Mouse (Mus musculus) spleen, adult 12 weeks (tissue): ENCODE measurements around the gene Prss42.

Experiments used
- DNase-seq: peaks from one replicate; pipeline ENCODE4 v3.0.0; 2022; ENCODE audit warnings: low spot score

Gene Prss42

GRCm38 (mm10) chr9:110797866-110798265 is at the start of gene Prss42:
Gene Prss42 (plus strand): TSS chr9:110798166.
- DNase-seq: no peak

DNA sequence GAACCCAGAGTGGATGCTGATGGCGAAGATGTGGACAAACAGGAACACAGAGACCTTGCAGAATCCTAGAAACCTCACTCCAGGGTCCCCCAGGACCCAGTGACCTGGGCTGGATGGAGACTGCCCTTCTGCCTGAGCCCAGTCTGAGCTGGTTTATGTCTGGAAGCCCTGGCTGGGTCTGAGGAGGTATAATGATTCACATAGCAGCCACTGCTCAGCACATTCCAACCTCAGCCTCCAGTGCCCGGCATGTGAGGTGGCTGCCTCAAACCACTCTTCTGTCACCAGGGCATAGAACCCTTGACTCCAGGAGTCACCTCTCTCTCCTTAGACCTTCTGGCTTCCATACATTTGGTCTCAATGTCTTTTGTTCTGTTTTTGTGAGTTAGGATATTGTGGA is 49.5 kb upstream of the Prss42 start:
- DNase-seq: no peak

DNA sequence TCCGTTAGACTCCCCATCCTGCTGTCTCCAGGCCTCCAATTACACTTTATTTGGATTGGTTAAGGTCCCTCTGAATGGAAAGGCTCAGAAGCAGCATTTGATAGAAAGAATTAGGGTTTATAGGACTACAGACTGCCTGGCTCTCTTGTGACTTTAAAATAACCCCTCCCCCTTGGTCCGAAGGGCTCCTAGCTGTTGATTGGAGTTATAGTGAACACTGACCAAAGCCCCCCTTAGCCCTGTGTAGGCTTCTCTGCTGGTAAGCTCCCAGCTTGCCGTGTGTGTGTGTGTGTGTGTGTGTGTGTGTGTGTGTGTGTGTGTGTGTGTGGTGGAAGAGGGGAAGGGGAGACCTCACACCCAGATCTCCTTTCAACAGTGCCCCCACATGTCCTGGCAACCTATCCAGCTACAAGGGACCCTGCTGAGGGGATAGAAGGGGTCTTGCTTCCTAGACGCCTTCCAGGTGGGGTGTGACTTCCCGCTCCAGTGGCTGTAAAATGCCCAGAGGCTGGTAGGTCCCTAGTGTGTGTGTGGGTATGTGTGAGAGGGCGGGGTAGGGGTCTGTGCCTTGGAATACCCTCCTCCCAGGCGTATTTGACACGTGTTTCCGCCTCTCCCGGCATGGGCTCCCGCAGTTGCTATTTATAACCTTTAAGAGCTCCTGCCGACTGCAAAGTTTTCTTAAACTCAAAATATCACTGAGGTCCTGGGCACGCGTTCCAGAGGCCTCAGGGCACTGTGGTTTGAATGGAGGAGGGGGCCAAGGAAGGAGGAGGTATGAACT is 47.4 kb upstream of the Prss42 start:
- no peak for DNase-seq

DNA sequence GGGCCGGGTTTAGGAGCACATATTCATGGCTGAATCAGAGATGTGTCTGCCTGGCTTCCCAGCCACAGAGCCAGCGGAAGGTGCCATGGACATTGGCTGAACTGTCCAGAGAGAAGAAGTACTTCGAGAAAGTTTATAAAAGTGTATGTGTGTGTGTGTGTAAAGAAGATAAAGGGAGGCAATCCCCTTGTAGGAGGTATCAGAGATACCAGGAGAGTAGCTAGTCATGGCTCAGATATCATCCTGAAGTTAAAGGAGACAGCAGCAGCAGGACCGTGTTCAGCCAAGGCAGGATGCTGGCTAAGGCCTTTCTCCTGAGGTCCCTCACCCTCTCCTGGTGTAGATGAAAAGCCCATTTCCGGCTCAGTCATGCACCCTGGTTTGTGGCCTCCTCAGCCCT is 46.6 kb upstream of the Prss42 start:
- DNase-seq: no peak

DNA sequence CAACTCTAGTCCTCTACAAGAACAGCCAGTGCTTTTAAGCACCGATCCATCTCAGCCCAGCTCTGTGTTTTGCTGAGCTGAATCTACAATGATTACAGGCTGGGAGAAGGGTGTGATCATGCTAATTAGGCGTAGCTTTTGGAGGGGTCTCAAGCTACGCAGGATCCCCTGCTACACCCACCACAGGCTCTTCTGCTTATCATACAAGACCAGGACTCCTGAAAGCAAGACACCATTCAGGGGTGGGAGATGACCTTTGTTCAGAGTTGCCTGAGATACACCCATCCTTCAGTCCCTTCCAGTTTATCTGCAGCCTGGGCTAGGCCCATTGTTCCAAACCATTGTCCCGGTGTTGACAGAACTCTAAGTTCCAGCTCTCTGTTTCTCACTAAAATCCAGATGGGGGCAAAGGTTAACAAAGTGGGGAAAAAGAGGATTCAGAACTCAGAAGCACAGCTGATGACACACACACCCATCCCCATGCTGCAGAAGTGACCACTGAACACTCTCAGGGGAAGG is 45.0 kb upstream of the Prss42 start:
- DNase-seq: no peak

- DNase-seq: no peak
Observed at GRCm38 (mm10) chr9:110753773-110754172, 44.2 kb upstream of the Prss42 start.

GRCm38 (mm10) chr9:110757816-110758215 is 40.1 kb upstream of the Prss42 start:
- DNase-seq: no peak

GRCm38 (mm10) chr9:110758605-110759004 is 39.4 kb upstream of the Prss42 start:
- DNase-seq: no peak

DNA sequence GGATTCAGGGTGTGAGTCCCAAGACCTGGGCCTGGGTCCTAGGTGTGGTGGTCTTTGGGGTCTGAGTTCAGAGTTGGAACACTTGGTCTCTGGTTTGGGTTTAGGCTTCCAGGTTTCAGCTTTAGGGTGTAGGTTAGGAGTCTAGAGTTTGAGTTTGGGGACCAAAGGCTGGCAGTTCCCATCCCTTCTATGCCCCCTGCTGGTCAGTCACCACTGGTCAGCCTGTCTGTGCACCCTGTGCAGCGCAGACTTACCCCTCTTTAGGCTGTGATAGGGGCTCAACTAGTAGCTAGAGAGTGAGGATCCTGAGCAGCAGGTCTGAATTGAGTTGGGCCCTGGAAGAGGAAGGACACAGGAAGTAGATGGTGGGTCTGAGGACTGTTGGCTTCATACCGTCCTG is 38.7 kb upstream of the Prss42 start:
- DNase-seq: no peak

GRCm38 (mm10) chr9:110760886-110761285 is 37.1 kb upstream of the Prss42 start:
- DNase-seq: no peak

- no peak for DNase-seq
Observed at GRCm38 (mm10) chr9:110762763-110763162, 35.2 kb upstream of the Prss42 start.

DNA sequence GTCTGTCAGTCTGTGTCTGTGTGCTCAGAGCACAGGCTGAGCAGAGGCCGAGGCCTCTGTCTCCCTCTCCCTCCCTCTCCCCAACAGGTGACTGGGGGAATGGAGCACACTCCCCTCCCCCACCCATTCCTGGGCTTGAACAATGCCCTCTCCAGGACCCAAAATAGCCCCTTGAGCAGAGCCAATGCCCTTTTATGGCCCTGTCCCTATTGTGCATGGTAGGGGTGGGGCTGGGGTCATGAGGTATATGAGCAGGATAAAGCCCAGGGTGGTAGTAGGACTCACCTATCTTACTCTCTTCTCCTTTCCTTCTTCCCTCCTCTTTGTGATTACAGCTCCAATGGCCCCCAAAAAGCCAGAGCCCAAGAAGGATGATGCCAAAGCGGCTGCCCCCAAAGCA is 34.6 kb upstream of the Prss42 start:
- DNase-seq: no peak

GRCm38 (mm10) chr9:110772336-110772735 is 25.6 kb upstream of the Prss42 start:
- no peak for DNase-seq

- DNase-seq: no peak
Observed at GRCm38 (mm10) chr9:110774403-110775268, 23.3 kb upstream of the Prss42 start.

- DNase-seq: no peak
Observed at GRCm38 (mm10) chr9:110775269-110776022, 22.5 kb upstream of the Prss42 start.

DNA sequence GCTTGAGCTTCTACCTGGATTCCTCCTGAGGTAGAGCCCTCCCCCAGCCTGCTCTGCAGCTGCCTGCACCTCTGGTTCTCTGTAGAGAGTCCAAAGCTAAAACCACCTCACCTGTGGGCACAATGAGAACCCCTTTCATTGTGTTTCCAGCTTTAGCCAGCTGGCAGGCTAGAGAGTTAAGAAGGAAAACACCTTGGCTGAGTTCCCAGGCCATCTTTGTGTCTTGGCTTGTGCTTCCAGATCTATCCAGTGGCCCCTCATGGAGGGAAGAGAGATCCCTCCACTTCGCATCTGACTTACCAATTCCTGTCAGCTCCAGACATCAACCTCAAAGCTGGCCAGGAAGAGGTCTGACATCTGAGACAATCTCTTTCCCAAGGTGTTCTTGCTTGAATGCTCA is 19.9 kb upstream of the Prss42 start:
- DNase-seq: no peak

DNA sequence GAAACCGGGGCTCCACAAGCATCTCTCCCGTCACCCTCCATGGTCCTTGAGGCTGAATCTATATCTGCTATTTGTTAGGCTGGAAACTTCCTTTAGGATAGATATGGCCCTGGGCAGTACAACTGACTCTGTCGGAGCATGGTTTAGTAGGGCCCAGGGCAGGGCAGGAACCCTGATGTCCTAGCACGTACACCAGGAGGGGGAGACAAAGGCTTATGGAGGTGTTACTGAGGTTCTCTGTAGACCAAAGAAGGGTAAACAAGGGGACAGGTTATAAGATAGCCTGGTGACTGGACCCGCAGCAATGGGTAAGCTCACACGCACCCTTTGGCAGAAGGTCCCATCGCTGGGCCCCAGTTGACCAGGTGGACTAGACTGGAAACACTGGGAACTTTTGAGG is 19.4 kb upstream of the Prss42 start:
- no peak for DNase-seq

DNA sequence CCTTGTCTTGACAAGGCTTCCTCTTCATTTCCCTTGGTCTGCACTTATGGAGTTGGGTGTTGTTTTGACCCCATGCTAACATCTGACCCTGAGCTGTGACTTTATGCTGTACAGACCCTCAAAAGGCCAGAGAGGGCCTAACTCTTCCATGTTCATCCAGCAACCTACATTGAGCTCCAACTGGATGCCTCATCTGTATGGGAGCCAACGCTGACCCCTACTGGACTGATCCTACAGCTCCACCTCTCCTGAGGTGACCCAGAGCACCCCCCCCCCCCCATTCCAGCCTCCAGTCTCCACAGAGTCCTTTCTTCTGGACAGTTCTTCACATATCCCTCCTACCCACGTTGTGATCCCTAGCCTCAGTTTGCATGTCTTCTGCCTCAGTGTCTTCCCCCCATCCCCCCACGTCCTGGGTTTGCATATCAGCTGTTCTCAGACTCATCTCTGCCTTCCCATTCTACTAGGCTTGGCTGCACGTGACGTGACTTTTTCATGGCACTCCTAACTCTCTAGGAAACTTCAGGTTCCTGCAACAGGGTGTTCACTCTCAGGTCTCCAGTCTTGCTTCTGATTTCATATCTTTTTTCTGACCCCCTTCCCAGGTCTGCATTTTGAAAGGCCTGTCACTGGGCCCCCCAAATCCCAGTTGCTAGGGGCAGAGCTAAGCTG is 18.6 kb upstream of the Prss42 start:
- no peak for DNase-seq

DNA sequence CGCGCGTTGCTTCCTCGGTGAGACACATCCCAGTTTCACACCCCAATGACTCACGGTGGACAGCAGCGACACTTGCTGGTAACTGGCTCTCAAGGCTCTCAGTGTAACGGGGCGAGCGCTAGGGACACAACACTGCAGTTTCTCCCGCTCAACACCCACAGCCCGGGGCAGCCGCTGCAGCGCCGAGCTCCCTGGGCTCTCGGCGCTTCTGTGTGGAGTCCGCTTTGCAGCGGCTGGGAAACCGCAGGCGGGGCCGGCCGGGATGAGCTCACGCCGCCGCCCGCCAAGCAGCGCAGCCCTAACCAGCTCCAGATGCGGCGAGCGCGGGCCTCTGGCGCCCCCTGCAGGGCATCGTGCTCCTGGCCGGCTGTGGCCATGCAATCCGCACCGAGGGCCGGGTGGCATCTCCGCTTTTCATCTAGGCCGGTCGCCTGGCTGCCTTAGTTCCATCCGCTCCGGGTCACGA is 16.7 kb upstream of the Prss42 start:
- DNase-seq: peak; percentile 76

DNA sequence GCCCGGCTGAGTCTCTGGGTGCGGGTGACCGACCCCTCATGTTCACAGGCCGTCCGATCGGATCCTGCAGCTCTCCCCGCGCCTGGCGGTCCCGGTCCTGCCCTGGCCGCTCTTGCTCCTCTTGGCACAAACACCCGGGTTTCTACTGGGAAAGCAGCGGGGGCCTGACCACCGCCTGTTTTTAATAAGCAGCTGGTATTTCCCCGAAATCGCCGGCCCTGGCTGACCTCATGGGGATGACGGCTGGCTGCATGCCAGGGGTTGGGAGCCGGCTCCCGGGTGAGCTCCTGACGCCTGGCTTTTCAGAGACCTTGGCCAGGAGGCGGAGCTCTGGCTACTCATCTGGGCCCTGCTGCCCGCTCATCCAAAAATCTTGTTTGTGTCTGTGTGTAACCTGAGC is 16.2 kb upstream of the Prss42 start:
- no peak for DNase-seq

DNA sequence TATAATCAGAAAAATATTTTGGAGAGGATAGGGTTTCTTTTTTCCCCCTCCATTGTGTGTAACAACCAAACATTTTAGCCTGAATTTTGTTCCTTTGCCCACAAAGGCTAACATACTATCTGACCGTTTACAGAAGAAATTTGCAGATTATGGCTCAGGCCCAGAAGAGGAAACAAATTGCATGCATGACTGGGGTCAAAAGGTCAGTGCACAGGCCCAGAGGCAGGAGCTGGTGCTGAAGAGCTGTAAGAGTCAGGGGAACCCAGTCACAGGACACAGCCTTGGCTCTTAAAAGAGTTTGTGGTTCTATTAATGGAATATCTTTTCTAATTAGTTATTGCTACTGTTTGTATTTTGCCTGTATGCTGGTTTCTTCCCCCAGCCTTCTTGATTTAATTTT is 14.4 kb upstream of the Prss42 start:
- no peak for DNase-seq

DNA sequence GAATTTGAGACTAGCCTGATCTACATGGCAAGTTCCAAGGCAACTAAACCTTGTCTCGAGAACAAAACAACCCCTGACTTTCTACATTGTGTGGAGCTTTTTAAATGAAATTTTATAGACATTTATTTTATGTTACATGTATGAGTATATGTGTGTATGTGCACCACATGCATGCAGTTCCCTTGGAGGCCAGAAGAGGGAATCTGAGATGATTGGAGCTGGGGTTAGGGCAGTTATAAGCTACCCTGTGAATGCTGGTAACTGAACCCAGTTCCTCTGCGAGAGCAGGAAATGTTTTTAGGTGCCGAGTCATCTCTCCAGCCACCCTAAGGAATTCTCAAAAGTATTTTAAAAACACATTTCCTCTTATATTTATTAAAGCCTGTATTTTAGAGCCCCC is 9.8 kb upstream of the Prss42 start:
- no peak for DNase-seq
